Mouse (Mus musculus) midbrain, postnatal 0 days (tissue): ENCODE measurements around the gene Trmu. TPM values are rescaled to one million over a fixed set of nuclear protein-coding genes. Genes with fewer than 3 reads are reported as not detected.

ENCODE experiments used
- ATAC-seq: fragments of 200-750 bp; cut with Nextera tagmentation; 2 replicates; pipeline ENCODE4 v1.8.0; 2017; ENCODE audit warnings: moderate number of reproducible peaks, mild to moderate bottlenecking, moderate TSS enrichment, moderate library complexity; ENCODE audit not compliant: low FRiP score
- DNase-seq: peaks from one replicate; pipeline ENCODE4 v3.0.0-alpha.2; 2015; ENCODE audit warnings: low spot score
- H3K27ac ChIP-seq: fragments of 300-500 bp; sonication (generic); 2 replicates; pipeline ENCODE4 v1.5.1; 2014; ENCODE audit warnings: low read depth, mild to moderate bottlenecking, low read length, mixed read lengths
- H3K27me3 ChIP-seq: fragments of 300-500 bp; sonication (generic); 2 replicates; pipeline ENCODE4 v1.6.1; 2014; ENCODE audit warnings: low read length, control low read depth, mixed read lengths; ENCODE audit not compliant: insufficient read depth
- H3K36me3 ChIP-seq: fragments of 300-500 bp; sonication (generic); 2 replicates; pipeline ENCODE4 v1.6.1; 2014; ENCODE audit warnings: low read length, control low read depth, mixed read lengths; ENCODE audit not compliant: insufficient read depth
- H3K4me1 ChIP-seq: fragments of 300-500 bp; sonication (generic); 2 replicates; pipeline ENCODE4 v1.6.1; 2014; ENCODE audit warnings: mild to moderate bottlenecking, control low read depth, antibody characterized with exemption, low read length, mixed read lengths; ENCODE audit not compliant: insufficient read depth
- H3K4me2 ChIP-seq: fragments of 300-500 bp; sonication (generic); 2 replicates; pipeline ENCODE4 v1.6.1; 2014; ENCODE audit warnings: low read depth, mild to moderate bottlenecking, low read length, mixed read lengths; ENCODE audit not compliant: poor library complexity, severe bottlenecking
- H3K4me3 ChIP-seq: fragments of 300-500 bp; sonication (generic); 2 replicates; pipeline ENCODE4 v1.5.1; 2014; ENCODE audit warnings: low read depth, mild to moderate bottlenecking, low read length, moderate library complexity
- H3K9ac ChIP-seq: fragments of 300-500 bp; sonication (generic); replicated peaks from 2 replicates; pipeline ENCODE4 v1.6.1; 2014; ENCODE audit warnings: mild to moderate bottlenecking, low read length, moderate library complexity, mixed read lengths; ENCODE audit not compliant: poor library complexity, severe bottlenecking
- H3K9me3 ChIP-seq: fragments of 300-500 bp; sonication (generic); 2 replicates; pipeline ENCODE4 v1.6.1; 2016; ENCODE audit warnings: low read length, control low read depth
- CTCF ChIP-seq: IDR thresholded peaks from 2 replicates; pipeline ENCODE4 v1.5.1; 2016; ENCODE audit warnings: antibody characterized with exemption, mild to moderate bottlenecking
- WGBS: fragments of 180-500 bp; shearing (Covaris S2); extraction: QIAGEN DNeasy Blood & Tissue Kit; methylation state at CpG from one replicate; pipeline ENCODE4 v1.1.7; 2014; 5-methylcytosine and 5-hydroxymethylcytosine counted together
- polyA plus RNA-seq: library from polyadenylated mRNA; unstranded; fragments of >200 nt; fragmentation: Nextera tagmentation; extraction: Ambion mirVana; gene quantifications from 2 replicates; pipeline ENCODE4 v1.2.1, GENCODE M21; 2015
- total RNA-seq: library from RNA; depleted of rRNA; stranded (reverse); fragments of >200 nt; gene quantifications from 2 replicates; pipeline ENCODE4 v1.2.3, GENCODE M21; 2014; rRNA removed

Trmu gene
- total RNA-seq = 22.7 and 27.6 TPM in 2 replicates
- 37.0 and 41.4 TPM in 2 replicates for polyA plus RNA-seq

DNA sequence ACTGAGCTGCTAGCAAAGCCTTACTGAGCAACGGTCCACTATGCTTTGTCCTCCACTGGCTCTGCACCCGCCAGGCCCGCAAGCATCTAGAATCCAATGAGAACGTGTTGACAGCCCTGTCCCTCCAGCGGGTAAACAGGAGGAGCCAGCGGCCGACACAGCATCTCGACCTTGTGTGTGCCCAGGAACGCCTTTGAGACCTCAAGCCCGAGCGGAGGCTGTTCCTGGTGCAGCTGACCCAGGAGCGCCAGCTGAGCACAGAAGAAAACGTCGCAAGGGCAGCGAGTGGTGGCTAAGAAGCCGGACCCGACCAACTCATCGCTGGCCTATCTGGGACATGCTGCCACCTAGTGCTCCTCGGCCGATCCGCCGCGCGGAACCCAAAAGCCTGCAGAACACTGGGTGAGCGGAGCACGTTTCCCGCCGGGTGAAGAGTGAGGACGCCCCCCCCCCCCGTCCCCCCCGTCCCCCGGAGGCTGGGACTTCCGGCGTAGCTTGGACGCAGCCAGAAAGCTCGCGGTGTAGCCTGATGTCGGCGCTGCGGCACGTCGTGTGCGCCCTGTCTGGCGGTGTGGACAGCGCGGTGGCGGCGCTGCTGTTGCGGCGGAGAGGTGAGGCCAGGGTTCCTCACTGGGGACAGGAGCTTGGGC lies at the start of gene Trmu:
Trmu (plus strand) TSS at position 465 of the 650 bp plus-strand sequence.
- TF ChIP-seq CTCF = peak; percentile 79
- WGBS = 3% methylated on average over 42 of the region's 50 CpGs
- H3K4me2 ChIP-seq = peak within 1 kb of the TSS; percentile 92
- DNase-seq = peak; percentile 97
- H3K9me3 ChIP-seq = no peaks in the 10 kb centered on the region
- peaks cover 13% of the 10 kb centered on the region; the same call in 1 of the 2 replicates for H3K36me3 ChIP-seq
- peak within 1 kb of the TSS; percentile 83 for H3K9ac ChIP-seq
- peak; percentile 95 for ATAC-seq
- H3K27me3 ChIP-seq = no peaks in the 10 kb centered on the region
- peaks cover 6% of the 10 kb centered on the region; the same call in 1 of the 2 replicates for H3K4me1 ChIP-seq
- peak within 1 kb of the TSS; percentile 76 for H3K4me3 ChIP-seq
- H3K27ac ChIP-seq = peak within 1 kb of the TSS; percentile 94

GRCm38 (mm10) chr15:85829470-85829869 lies 49.6 kb upstream of the Trmu start:
- Histone ChIP-seq H3K4me2 (no peak overlapping the region), H3K27me3 (no peaks in the 10 kb centered on the region), H3K4me3 (no peak overlapping the region), H3K36me3 (no peaks in the 10 kb centered on the region), H3K27ac (no peak overlapping the region), H3K9ac (no peak overlapping the region), H3K9me3 (no peaks in the 10 kb centered on the region), H3K4me1 (peaks cover 13% of the 10 kb centered on the region; the same call in 1 of the 2 replicates)
- DNase-seq (no peak), ATAC-seq (no peak)
- 73% methylated on average over 5 of the region's 5 CpGs for WGBS
- TF ChIP-seq CTCF = no peak

DNA sequence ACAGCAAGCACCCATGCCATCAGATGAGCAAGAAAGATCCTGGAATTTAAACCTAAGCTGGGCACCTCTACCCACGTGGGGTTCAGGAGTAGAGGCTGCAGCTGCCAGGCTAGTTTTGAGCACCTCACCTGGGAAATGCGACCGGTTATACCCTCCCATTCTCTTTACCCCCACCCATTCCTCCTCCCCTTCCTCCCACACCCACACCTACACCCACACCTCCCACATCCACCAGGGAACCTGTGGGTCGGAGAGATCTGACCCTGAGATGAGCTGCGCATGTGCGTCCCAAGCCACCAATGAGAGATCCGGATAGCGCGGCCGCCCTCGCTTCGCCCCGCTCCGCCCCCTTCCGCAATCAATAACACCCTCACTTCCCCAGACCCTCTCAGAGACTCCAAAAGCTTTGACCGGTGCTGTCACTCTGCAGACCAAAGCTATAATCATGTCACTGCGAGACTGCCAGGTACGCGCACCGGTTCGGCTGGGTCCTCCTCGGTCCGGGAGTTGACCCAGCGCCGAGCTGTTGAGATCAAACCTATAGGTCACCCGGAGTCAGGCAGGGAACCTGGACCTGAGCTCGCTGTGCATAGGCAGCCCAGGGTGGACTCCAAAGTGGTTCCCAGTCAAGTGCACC lies 47.0 kb upstream of the Trmu start, which contains the start of gene Ttc38:
Ttc38 (plus strand) TSS at position 353 of the 637 bp plus-strand sequence.
- H3K4me3 ChIP-seq = peak within 1 kb of the TSS; percentile 52
- peak within 1 kb of the TSS; percentile 84 for H3K4me2 ChIP-seq
- H3K9ac ChIP-seq = peak within 1 kb of the TSS; percentile 66
- H3K4me1 ChIP-seq = peaks cover 13% of the 10 kb centered on the region; the same call in 1 of the 2 replicates
- no peaks in the 10 kb centered on the region for H3K36me3 ChIP-seq
- DNase-seq (peak; percentile 81), ATAC-seq (peak; percentile 90)
- peak within 1 kb of the TSS; percentile 38 for H3K27ac ChIP-seq
- no peaks in the 10 kb centered on the region for H3K9me3 ChIP-seq
- H3K27me3 ChIP-seq = no peaks in the 10 kb centered on the region
- peak; percentile 35; the same call in 1 of the 2 replicates for TF ChIP-seq CTCF
- 2% methylated on average over 27 of the region's 27 CpGs for WGBS

- H3K4me2 ChIP-seq = peak overlapping the region; percentile 84
- TF ChIP-seq CTCF = no peak
- H3K9me3 ChIP-seq = no peaks in the 10 kb centered on the region
- H3K27ac ChIP-seq = no peak overlapping the region; the same call in 1 of the 2 replicates
- DNase-seq (no peak), ATAC-seq (no peak)
- peaks cover 13% of the 10 kb centered on the region; the same call in 1 of the 2 replicates for H3K4me1 ChIP-seq
- no peaks in the 10 kb centered on the region for H3K27me3 ChIP-seq
- 59% methylated on average over 8 of the region's 8 CpGs for WGBS
- H3K4me3 ChIP-seq = peak overlapping the region; percentile 52
- H3K9ac ChIP-seq = peak overlapping the region; percentile 66
- no peaks in the 10 kb centered on the region for H3K36me3 ChIP-seq
These were observed 46.5 kb upstream of the Trmu start for GRCm38 (mm10) chr15:85832599-85832998.

GRCm38 (mm10) chr15:85835335-85835734 lies 43.8 kb upstream of the Trmu start:
- no peak overlapping the region for H3K4me3 ChIP-seq
- H3K9ac ChIP-seq = no peak overlapping the region
- no peak for ATAC-seq
- no peaks in the 10 kb centered on the region for H3K36me3 ChIP-seq
- peak; percentile 15; the same call in 1 of the 2 replicates for TF ChIP-seq CTCF
- DNase-seq = no peak
- WGBS = 56% methylated on average over 3 of the region's 3 CpGs
- H3K27me3 ChIP-seq = no peaks in the 10 kb centered on the region
- H3K4me2 ChIP-seq = no peak overlapping the region
- peaks cover 13% of the 10 kb centered on the region; the same call in 1 of the 2 replicates for H3K4me1 ChIP-seq
- no peaks in the 10 kb centered on the region for H3K9me3 ChIP-seq
- no peak overlapping the region for H3K27ac ChIP-seq

- DNase-seq = no peak
- no peak overlapping the region for H3K4me2 ChIP-seq
- H3K9ac ChIP-seq = no peak overlapping the region
- H3K4me3 ChIP-seq = no peak overlapping the region
- H3K27ac ChIP-seq = no peak overlapping the region
- TF ChIP-seq CTCF = no peak
- no peak for ATAC-seq
- H3K9me3 ChIP-seq = no peaks in the 10 kb centered on the region
- H3K36me3 ChIP-seq = no peaks in the 10 kb centered on the region
- peaks cover 8% of the 10 kb centered on the region; the same call in 1 of the 2 replicates for H3K4me1 ChIP-seq
- 94% methylated on average over 5 of the region's 5 CpGs for WGBS
- no peaks in the 10 kb centered on the region for H3K27me3 ChIP-seq
These were observed 42.2 kb upstream of the Trmu start for GRCm38 (mm10) chr15:85836887-85837286.
